In genomic region chr6:112210238-112210950, GRCm38 (mm10) we compare ENCODE assay signal across 8 mouse cellular contexts.
DNase-seq lines count a peak whose midpoint lies in the region; ATAC-seq and TF ChIP-seq lines count a peak whose summit lies in the region.

No protein-coding gene starts in this region.

- no peaks in the 10 kb centered on the region for H3K9me3 ChIP-seq in hindbrain, embryonic 14.5 days (ENCODE audit: control insufficient read depth, low read length)

- H3K4me3 ChIP-seq in hindbrain, embryonic 14.5 days (replicated peaks; ENCODE audit: low read length), result no peak overlapping the region

- DNase-seq in Patski (ENCODE audit: low read depth, low spot score) (peak; percentile 93), liver (peak; percentile 47)
- peak; percentile 55 for DNase-seq in brain, adult 2 months (ENCODE audit: low read depth, low spot score)
- DNase-seq in gastrocnemius, adult 8-10 months (ENCODE audit: low spot score in 2 of 2), result peak; percentile 8
- DNase-seq in hindbrain, embryonic 14.5 days (ENCODE audit: low spot score), result peak; percentile 46
- peak; percentile 41 for DNase-seq in neural tube, embryonic 10.5 days (ENCODE audit: extremely low spot score, low spot score)
- DNase-seq in layer of hippocampus, adult 18-20 months (ENCODE audit: low spot score in 2 of 2), result no peak

- in situ Hi-C loops in Patski (cut with MboI; ENCODE audit: low pct_unique_long_range_greater_than_20kb), result loop anchor here (5.0 to 25.0 kb wide), 4 partner anchors 37 to 477 kb away; partner anchors contain the start of gene Rad18

- H3K4me2 ChIP-seq in hindbrain, embryonic 14.5 days (replicated peaks), result no peak overlapping the region

- 38% methylated on average over 8 of the region's 8 CpGs for WGBS in hindbrain, embryonic 14.5 days

- H3K27me3 ChIP-seq in Patski, result no peaks in the 10 kb centered on the region
- no peaks in the 10 kb centered on the region for H3K27me3 ChIP-seq in hindbrain, embryonic 14.5 days (ENCODE audit: control insufficient read depth, insufficient read depth, low read length)

- CTCF ChIA-PET in Patski (lab: Charles Lee), result interaction anchor here (0.9 to 3.2 kb wide), 13 partner anchors 13 to 164 kb away, joined by 3 to 19 read pairs (median 3); no protein-coding TSS in a partner anchor

- peak overlapping the region; percentile 75 for H3K27ac ChIP-seq in hindbrain, embryonic 14.5 days

- no peak overlapping the region for H3K9ac ChIP-seq in hindbrain, embryonic 14.5 days

- H3K4me1 ChIP-seq in hindbrain, embryonic 14.5 days (replicated peaks; ENCODE audit: control insufficient read depth, insufficient read depth, low read length), result 0 out of 2 replicates have a peak, but pooled peaks cover 13% of the 10 kb centered on the region

- peak; percentile 98 for ATAC-seq in Patski
- ATAC-seq in hindbrain, embryonic 14.5 days (ENCODE audit: low FRiP score), result peak; percentile 89
- no peak for ATAC-seq in megakaryocyte, adult 5-6 weeks (ENCODE audit: poor library complexity, severe bottlenecking)

- POLR2A ChIA-PET in Patski (lab: Charles Lee), result interaction anchor here (0.6 to 1.3 kb wide), 2 partner anchors 71 to 152 kb away, joined by 3 read pairs; no protein-coding TSS in a partner anchor

- TF ChIP-seq CTCF in Patski (IDR thresholded peaks at IDR 0.05), result peak; percentile 57

- no peaks in the 10 kb centered on the region for H3K36me3 ChIP-seq in hindbrain, embryonic 14.5 days (replicated peaks; ENCODE audit: control insufficient read depth, insufficient read depth)

Comparison
In these comparisons a context has a peak if more than half of its experiments do, and no peak if none do; other contexts are left out.
1. DNase-seq: peak in Patski (single experiment), brain, adult 2 months (single experiment), gastrocnemius, adult 8-10 months (2 of 2), hindbrain, embryonic 14.5 days (single experiment), liver (single experiment) and neural tube, embryonic 10.5 days (single experiment); none in layer of hippocampus, adult 18-20 months (0 of 2).